Mouse (Mus musculus) hindbrain, embryonic 13.5 days (tissue): ENCODE results near the gene Ptprf. TPM values are rescaled to one million over a fixed set of nuclear protein-coding genes. Genes with fewer than 3 reads are reported as not detected.
A peak's percentile ranks its signal among the peaks of the same experiment; 100 is the strongest.

Experiments
- ATAC-seq: fragments of 200-750 bp; cut with Nextera tagmentation; 2 replicates; pipeline ENCODE4 v1.8.0; 2017; ENCODE audit warnings: moderate TSS enrichment; ENCODE audit not compliant: low FRiP score
- H3K27ac ChIP-seq: fragments of 300-500 bp; sonication (generic); 2 replicates; pipeline ENCODE4 v1.5.1; 2015; ENCODE audit warnings: inconsistent platforms, mild to moderate bottlenecking, moderate library complexity
- H3K27me3 ChIP-seq: fragments of 300-500 bp; sonication (generic); 2 replicates; pipeline ENCODE4 v1.6.1; 2015; ENCODE audit warnings: mild to moderate bottlenecking, inconsistent platforms
- H3K36me3 ChIP-seq: fragments of 300-500 bp; sonication (generic); 2 replicates; pipeline ENCODE4 v1.6.1; 2015; ENCODE audit warnings: mild to moderate bottlenecking, inconsistent platforms
- H3K4me1 ChIP-seq: fragments of 300-500 bp; sonication (generic); replicated peaks from 2 replicates; pipeline ENCODE4 v1.6.1; 2015; ENCODE audit warnings: inconsistent platforms
- H3K4me2 ChIP-seq: fragments of 300-500 bp; sonication (generic); 2 replicates; pipeline ENCODE4 v1.6.1; 2015; ENCODE audit warnings: inconsistent platforms, mild to moderate bottlenecking, moderate library complexity
- H3K4me3 ChIP-seq: fragments of 300-500 bp; sonication (generic); 2 replicates; pipeline ENCODE4 v1.5.1; 2015; ENCODE audit warnings: mild to moderate bottlenecking, inconsistent platforms
- H3K9ac ChIP-seq: fragments of 300-500 bp; sonication (generic); 2 replicates; pipeline ENCODE4 v1.6.1; 2015; ENCODE audit warnings: mild to moderate bottlenecking, inconsistent platforms
- H3K9me3 ChIP-seq: fragments of 300-500 bp; sonication (generic); 2 replicates; pipeline ENCODE4 v1.6.1; 2016; ENCODE audit warnings: inconsistent platforms
- WGBS: fragments of 180-500 bp; shearing (Covaris S2); methylation state at CpG from one replicate; pipeline ENCODE4 v1.1.7; 2015; 5-methylcytosine and 5-hydroxymethylcytosine counted together
- polyA plus RNA-seq: library from polyadenylated mRNA; unstranded; fragments of >200 nt; fragmentation: Nextera tagmentation; extraction: Ambion mirVana; gene quantifications from 2 replicates; pipeline ENCODE4 v1.2.1, GENCODE M21; 2015

Ptprf gene
- polyA plus RNA-seq, 1 experiment from 2014 or later, result 79.7 TPM

- no peaks in the 10 kb centered on the region for H3K9me3 ChIP-seq
- H3K4me1 ChIP-seq, result peaks cover 35% of the 10 kb centered on the region
- H3K4me3 ChIP-seq, result no peak overlapping the region
- no peaks in the 10 kb centered on the region for H3K27me3 ChIP-seq
- ATAC-seq, result no peak
- H3K9ac ChIP-seq, result no peak overlapping the region
- WGBS, result 76% methylated on average over 3 of the region's 3 CpGs
- no peak overlapping the region for H3K4me2 ChIP-seq
- H3K27ac ChIP-seq, result peak overlapping the region; percentile 61
- H3K36me3 ChIP-seq, result peaks cover 86% of the 10 kb centered on the region
These were observed 43.9 kb downstream of the Ptprf start for GRCm38 (mm10) chr4:118247323-118247722.

GRCm38 (mm10) chr4:118245847-118246246, 45.4 kb downstream of the Ptprf start:
- H3K27ac ChIP-seq, result no peak overlapping the region
- 91% methylated on average over 14 of the region's 14 CpGs for WGBS

DNA sequence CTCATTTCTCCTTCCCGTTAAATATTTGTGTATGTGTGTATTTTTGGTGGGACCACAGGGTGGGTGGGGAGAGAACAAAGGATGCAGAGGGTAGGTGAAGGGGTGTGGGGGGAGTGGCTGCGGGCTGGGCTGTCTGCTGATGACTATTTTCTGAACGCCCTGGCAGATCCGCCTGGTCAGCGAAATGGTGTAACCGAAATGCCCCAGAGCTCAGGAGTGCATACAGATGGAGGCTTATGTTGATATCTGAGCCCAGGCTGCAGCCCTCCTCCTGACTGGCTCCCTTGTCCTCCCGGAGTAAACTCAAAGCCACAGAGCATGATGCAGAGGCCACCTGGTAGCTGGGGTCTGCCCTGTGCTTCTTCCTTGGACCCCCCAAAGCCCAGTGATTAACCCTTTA, 47.4 kb downstream of the Ptprf start:
- no peak for ATAC-seq

More at GRCm38 (mm10) chr4:118245847-118246246, 45.4 kb downstream of the Ptprf start:
- ATAC-seq, result no peak
- peaks cover 35% of the 10 kb centered on the region for H3K4me1 ChIP-seq
- peaks cover 81% of the 10 kb centered on the region for H3K36me3 ChIP-seq
- no peaks in the 10 kb centered on the region for H3K9me3 ChIP-seq
- no peak overlapping the region for H3K9ac ChIP-seq
- H3K4me3 ChIP-seq, result no peak overlapping the region
- no peaks in the 10 kb centered on the region for H3K27me3 ChIP-seq
- H3K4me2 ChIP-seq, result no peak overlapping the region

DNA sequence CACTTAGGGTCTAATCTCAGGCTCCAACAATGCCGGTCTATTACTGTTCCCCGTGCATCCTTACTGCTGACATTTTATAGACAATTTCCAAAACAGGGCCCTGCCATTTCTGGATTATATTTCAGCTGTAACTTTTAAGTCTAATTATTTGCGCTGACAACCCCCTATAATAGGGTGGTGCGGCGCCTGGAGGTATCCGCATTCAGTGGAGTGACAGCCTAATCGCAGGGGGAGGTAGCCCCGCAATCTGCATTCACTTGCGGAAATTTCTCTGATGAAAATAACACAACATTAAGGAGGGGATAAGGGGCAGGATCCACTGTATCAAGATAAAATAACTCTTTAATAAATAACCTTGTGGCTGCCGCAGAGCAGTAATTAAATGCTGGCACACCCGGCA, 47.9 kb downstream of the Ptprf start:
- no peaks in the 10 kb centered on the region for H3K27me3 ChIP-seq
- H3K4me3 ChIP-seq, result no peak overlapping the region
- no peak overlapping the region for H3K4me2 ChIP-seq
- no peak for ATAC-seq
- H3K27ac ChIP-seq, result peak overlapping the region; percentile 68
- peaks cover 29% of the 10 kb centered on the region for H3K4me1 ChIP-seq
- 75% methylated on average over 11 of the region's 11 CpGs for WGBS
- no peaks in the 10 kb centered on the region for H3K9me3 ChIP-seq
- peaks cover 64% of the 10 kb centered on the region for H3K36me3 ChIP-seq
- no peak overlapping the region for H3K9ac ChIP-seq

More for the DNA sequence above, 47.4 kb downstream of the Ptprf start:
- WGBS, result 68% methylated on average over 7 of the region's 7 CpGs
- Histone ChIP-seq H3K9ac (peak overlapping the region; percentile 15; the same call in 1 of the 2 replicates), H3K4me3 (no peak overlapping the region), H3K27me3 (no peaks in the 10 kb centered on the region), H3K36me3 (peaks cover 64% of the 10 kb centered on the region), H3K27ac (peak overlapping the region; percentile 68), H3K4me2 (no peak overlapping the region), H3K9me3 (no peaks in the 10 kb centered on the region), H3K4me1 (peaks cover 29% of the 10 kb centered on the region)

- H3K4me1 ChIP-seq, result peaks cover 20% of the 10 kb centered on the region
- H3K4me3 ChIP-seq, result no peak overlapping the region
- peaks cover 63% of the 10 kb centered on the region for H3K36me3 ChIP-seq
- no peak overlapping the region for H3K9ac ChIP-seq
- ATAC-seq, result no peak
- H3K27ac ChIP-seq, result no peak overlapping the region
- WGBS, result 87% methylated on average over 16 of the region's 16 CpGs
- H3K9me3 ChIP-seq, result no peaks in the 10 kb centered on the region
- no peak overlapping the region for H3K4me2 ChIP-seq
- no peaks in the 10 kb centered on the region for H3K27me3 ChIP-seq
These were observed 51.1 kb downstream of the Ptprf start for GRCm38 (mm10) chr4:118239960-118240689.

- no peak overlapping the region; the same call in 1 of the 2 replicates for H3K9ac ChIP-seq
- H3K4me3 ChIP-seq, result no peak overlapping the region
- no peak overlapping the region for H3K4me2 ChIP-seq
- H3K36me3 ChIP-seq, result peaks cover 62% of the 10 kb centered on the region
- no peaks in the 10 kb centered on the region for H3K27me3 ChIP-seq
- WGBS, result 98% methylated on average over 6 of the region's 6 CpGs
- 0 out of 2 replicates have a peak overlapping the region, but pooled peaks have one; percentile 9 for H3K27ac ChIP-seq
- ATAC-seq, result no peak
- H3K4me1 ChIP-seq, result peaks cover 7% of the 10 kb centered on the region
- no peaks in the 10 kb centered on the region for H3K9me3 ChIP-seq
These were observed 52.5 kb downstream of the Ptprf start for GRCm38 (mm10) chr4:118238666-118239065.

DNA sequence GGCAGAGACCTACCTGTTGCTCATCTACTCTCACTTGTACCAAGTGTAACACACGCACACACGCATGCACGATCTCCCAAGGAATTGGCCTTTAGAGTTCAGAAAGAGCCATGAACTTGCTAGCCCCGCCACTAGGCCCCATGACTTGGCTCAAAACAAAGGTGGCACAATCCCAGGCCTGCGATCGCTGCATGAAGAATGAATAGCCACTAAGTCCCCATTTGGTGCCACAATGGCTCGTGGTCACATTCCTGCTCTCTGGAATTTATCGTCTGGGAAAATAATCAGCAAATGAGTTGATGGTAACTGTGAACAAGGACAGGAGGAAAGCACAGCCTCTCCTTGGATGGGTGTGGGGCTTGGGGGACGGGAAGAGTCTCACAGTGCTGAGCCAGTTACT, 54.3 kb downstream of the Ptprf start:
- no peak for ATAC-seq
- Histone ChIP-seq H3K9ac (no peak overlapping the region), H3K27ac (no peak overlapping the region), H3K4me2 (no peak overlapping the region), H3K27me3 (no peaks in the 10 kb centered on the region), H3K36me3 (peaks cover 68% of the 10 kb centered on the region), H3K4me1 (no peaks in the 10 kb centered on the region), H3K9me3 (no peaks in the 10 kb centered on the region), H3K4me3 (no peak overlapping the region)
- 59% methylated on average over 9 of the region's 9 CpGs for WGBS

DNA sequence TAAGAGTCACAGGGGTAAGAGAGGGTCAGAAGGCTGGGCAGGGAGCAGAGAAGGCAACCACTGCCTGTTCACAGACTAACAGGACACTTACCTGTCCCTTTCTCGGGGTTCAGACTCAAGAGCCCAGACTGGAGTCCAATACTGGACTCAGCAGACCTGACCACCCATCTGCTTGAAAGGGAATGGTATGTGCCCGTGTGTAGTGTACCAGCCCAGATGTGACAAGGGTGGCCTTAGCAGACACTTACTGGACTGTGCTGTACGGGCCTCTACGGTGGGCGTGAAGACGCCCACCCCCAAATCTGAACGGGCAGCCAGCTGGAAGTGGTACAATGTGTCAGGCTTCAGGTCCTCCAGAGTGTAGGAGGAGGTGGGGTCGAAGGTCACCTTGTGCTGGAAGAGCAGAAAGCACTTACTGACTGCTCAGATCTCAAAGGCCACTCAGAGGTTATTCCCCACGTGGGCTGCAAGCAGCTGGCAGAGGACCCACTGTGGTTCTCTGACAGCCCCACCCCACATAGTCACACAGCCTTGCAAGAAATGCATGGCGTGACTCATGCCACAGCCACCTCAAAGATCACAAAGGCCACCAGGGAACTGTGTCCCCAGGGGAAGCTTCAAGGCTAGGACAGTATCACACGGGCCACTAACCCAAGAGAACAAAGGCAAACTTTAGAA, 56.4 kb downstream of the Ptprf start:
- Histone ChIP-seq H3K9ac (no peak overlapping the region), H3K4me2 (no peak overlapping the region), H3K9me3 (no peaks in the 10 kb centered on the region), H3K27ac (no peak overlapping the region), H3K27me3 (no peaks in the 10 kb centered on the region), H3K36me3 (peaks cover 82% of the 10 kb centered on the region), H3K4me3 (no peak overlapping the region), H3K4me1 (no peaks in the 10 kb centered on the region)
- no peak for ATAC-seq
- 70% methylated on average over 11 of the region's 11 CpGs for WGBS

DNA sequence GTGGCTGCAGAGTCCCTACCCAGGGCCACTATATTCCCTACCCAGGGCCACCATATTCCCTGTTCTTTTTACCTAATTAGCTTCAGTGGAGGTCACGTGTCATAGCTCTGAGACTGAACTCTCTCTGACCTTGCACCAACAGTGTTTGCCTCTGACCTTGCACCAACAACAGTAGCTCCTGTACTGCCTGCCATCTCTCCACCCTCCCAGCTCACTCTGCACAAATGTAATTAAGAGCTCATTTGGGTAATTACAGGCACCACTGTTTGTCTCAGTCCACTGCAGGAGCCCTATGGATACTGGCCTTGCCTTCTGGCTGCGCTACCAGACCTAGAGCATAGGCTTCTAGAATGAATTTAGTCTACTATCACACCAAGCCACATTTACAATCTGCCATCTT, 57.3 kb downstream of the Ptprf start:
- Histone ChIP-seq H3K4me1 (peaks cover 8% of the 10 kb centered on the region; the same call in 1 of the 2 replicates), H3K9me3 (no peaks in the 10 kb centered on the region), H3K27ac (no peak overlapping the region), H3K4me3 (no peak overlapping the region), H3K9ac (no peak overlapping the region), H3K36me3 (peaks cover 90% of the 10 kb centered on the region), H3K27me3 (no peaks in the 10 kb centered on the region), H3K4me2 (no peak overlapping the region)
- no peak for ATAC-seq
- WGBS, result 87% methylated on average over 2 of the region's 2 CpGs

- H3K9me3 ChIP-seq, result no peaks in the 10 kb centered on the region
- ATAC-seq, result no peak
- H3K27ac ChIP-seq, result no peak overlapping the region
- H3K4me1 ChIP-seq, result peaks cover 8% of the 10 kb centered on the region; the same call in 1 of the 2 replicates
- no peak overlapping the region for H3K9ac ChIP-seq
- WGBS, result 95% methylated on average over 6 of the region's 6 CpGs
- H3K4me3 ChIP-seq, result no peak overlapping the region
- H3K27me3 ChIP-seq, result no peaks in the 10 kb centered on the region
- peaks cover 92% of the 10 kb centered on the region for H3K36me3 ChIP-seq
- H3K4me2 ChIP-seq, result no peak overlapping the region
These were observed 59.3 kb downstream of the Ptprf start for GRCm38 (mm10) chr4:118231861-118232260.

- peaks cover 92% of the 10 kb centered on the region for H3K36me3 ChIP-seq
- 0 out of 2 replicates have a peak overlapping the region, but pooled peaks have one; percentile 8 for H3K27ac ChIP-seq
- no peaks in the 10 kb centered on the region for H3K9me3 ChIP-seq
- H3K9ac ChIP-seq, result no peak overlapping the region
- 53% methylated on average over 6 of the region's 6 CpGs for WGBS
- ATAC-seq, result no peak
- no peak overlapping the region for H3K4me3 ChIP-seq
- no peaks in the 10 kb centered on the region for H3K27me3 ChIP-seq
- H3K4me1 ChIP-seq, result peaks cover 8% of the 10 kb centered on the region; the same call in 1 of the 2 replicates
- no peak overlapping the region for H3K4me2 ChIP-seq
These were observed 62.0 kb downstream of the Ptprf start for GRCm38 (mm10) chr4:118229035-118229770.

GRCm38 (mm10) chr4:118227398-118227797, 63.8 kb downstream of the Ptprf start:
- Histone ChIP-seq H3K36me3 (peaks cover 98% of the 10 kb centered on the region), H3K4me3 (no peak overlapping the region), H3K9me3 (no peaks in the 10 kb centered on the region), H3K4me2 (no peak overlapping the region), H3K4me1 (peaks cover 8% of the 10 kb centered on the region; the same call in 1 of the 2 replicates), H3K9ac (no peak overlapping the region), H3K27ac (no peak overlapping the region), H3K27me3 (no peaks in the 10 kb centered on the region)
- no peak for ATAC-seq
- WGBS, result 77% methylated on average over 12 of the region's 12 CpGs
